Mouse (Mus musculus): ENCODE results near the gene Ssh1. TPM values are rescaled to one million over a fixed set of nuclear protein-coding genes. Genes with fewer than 3 reads are reported as not detected.

The Ssh1 gene
- polyA plus RNA-seq, 2 experiments, result 4.9 to 6.7 TPM

GRCm38 (mm10) chr5:113904987-113905386 is 88.7 kb downstream of the Ssh1 start:
- H3K36me3 ChIP-seq (replicated peaks; ENCODE audit: control insufficient read depth, insufficient read depth, low read depth), result no peaks in the 10 kb centered on the region
- H3K4me2 ChIP-seq (ENCODE audit: low read depth), result no peak overlapping the region
- no peak overlapping the region for H3K4me3 ChIP-seq (ENCODE audit: insufficient read depth in 1 of 2, low read depth in 2 of 2, low read length in 2 of 2)
- WGBS (ENCODE audit: insufficient replicate concordance), result 38% methylated on average over 4 of the region's 4 CpGs
- H3K4me1 ChIP-seq (replicated peaks; ENCODE audit: control insufficient read depth in 2 of 2, insufficient read depth in 2 of 2, low read length in 1 of 2), result peaks cover 45 to 54% of the 10 kb centered on the region in 2 experiments
- no peak overlapping the region for H3K27ac ChIP-seq
- DNase-seq (ENCODE audit: low read depth in 3 of 3, low spot score in 3 of 3) (no peak), ATAC-seq (ENCODE audit: insufficient read depth) (no peak)
- TF ChIP-seq EP300 (IDR thresholded peaks at IDR 0.05; ENCODE audit: low read depth) (no peak), CTCF (IDR thresholded peaks at IDR 0.05; ENCODE audit: low read depth) (no peak)
- no peaks in the 10 kb centered on the region for H3K27me3 ChIP-seq (ENCODE audit: control insufficient read depth, insufficient read depth, low read length)
- H3K9me3 ChIP-seq (ENCODE audit: control insufficient read depth, low read length), result no peaks in the 10 kb centered on the region
- no peak overlapping the region for H3K9ac ChIP-seq (replicated peaks)

GRCm38 (mm10) chr5:113902983-113903382 is 90.7 kb downstream of the Ssh1 start:
- no peak for DNase-seq (ENCODE audit: low read depth in 3 of 3, low spot score in 3 of 3)
- no peak overlapping the region for H3K27ac ChIP-seq
- ATAC-seq (ENCODE audit: insufficient read depth), result no peak
- TF ChIP-seq EP300 (IDR thresholded peaks at IDR 0.05; ENCODE audit: low read depth) (no peak), CTCF (IDR thresholded peaks at IDR 0.05; ENCODE audit: low read depth) (no peak)
- no peak overlapping the region for H3K4me3 ChIP-seq (ENCODE audit: insufficient read depth in 1 of 2, low read depth in 2 of 2, low read length in 2 of 2)
- H3K4me1 ChIP-seq (replicated peaks; ENCODE audit: control insufficient read depth in 2 of 2, insufficient read depth in 2 of 2, low read length in 1 of 2), result peaks cover 37 to 44% of the 10 kb centered on the region in 2 experiments
- no peaks in the 10 kb centered on the region for H3K36me3 ChIP-seq (replicated peaks; ENCODE audit: control insufficient read depth, insufficient read depth, low read depth)
- no peak overlapping the region for H3K4me2 ChIP-seq (ENCODE audit: low read depth)
- no peaks in the 10 kb centered on the region for H3K27me3 ChIP-seq (ENCODE audit: control insufficient read depth, insufficient read depth, low read length)
- no peak overlapping the region for H3K9ac ChIP-seq (replicated peaks)
- no peaks in the 10 kb centered on the region for H3K9me3 ChIP-seq (ENCODE audit: control insufficient read depth, low read length)
- 23% methylated on average over 5 of the region's 5 CpGs for WGBS (ENCODE audit: insufficient replicate concordance)

- Histone ChIP-seq H3K27me3 (ENCODE audit: control insufficient read depth, insufficient read depth, low read length) (no peaks in the 10 kb centered on the region), H3K4me1 (replicated peaks; ENCODE audit: control insufficient read depth in 2 of 2, insufficient read depth in 2 of 2, low read length in 1 of 2) (peaks cover 30 to 37% of the 10 kb centered on the region in 2 experiments), H3K9me3 (ENCODE audit: control insufficient read depth, low read length) (no peaks in the 10 kb centered on the region), H3K4me2 (ENCODE audit: low read depth) (peak overlapping the region; percentile 36), H3K36me3 (replicated peaks; ENCODE audit: control insufficient read depth, insufficient read depth, low read depth) (no peaks in the 10 kb centered on the region), H3K27ac (no peak overlapping the region), H3K9ac (replicated peaks) (no peak overlapping the region), H3K4me3 (ENCODE audit: insufficient read depth in 1 of 2, low read depth in 2 of 2, low read length in 2 of 2) (no peak overlapping the region)
- DNase-seq (ENCODE audit: low read depth in 3 of 3, low spot score in 3 of 3) (peak; percentile 41 to 47 (median 45)), ATAC-seq (ENCODE audit: insufficient read depth) (peak; percentile 81)
- TF ChIP-seq CTCF (IDR thresholded peaks at IDR 0.05; ENCODE audit: low read depth), result no peak
- peak; percentile 55 for TF ChIP-seq EP300 (IDR thresholded peaks at IDR 0.05; ENCODE audit: low read depth)
- WGBS (ENCODE audit: insufficient replicate concordance), result 17% methylated on average over 6 of the region's 6 CpGs
Observed at GRCm38 (mm10) chr5:113902017-113902416, 91.7 kb downstream of the Ssh1 start.

- H3K4me3 ChIP-seq (ENCODE audit: insufficient read depth in 1 of 2, low read depth in 2 of 2, low read length in 2 of 2), result no peak overlapping the region
- 64% methylated on average over 8 of the region's 8 CpGs for WGBS (ENCODE audit: insufficient replicate concordance)
- H3K4me1 ChIP-seq (replicated peaks; ENCODE audit: control insufficient read depth in 2 of 2, insufficient read depth in 2 of 2, low read length in 1 of 2), result peaks cover 25 to 29% of the 10 kb centered on the region in 2 experiments
- H3K9ac ChIP-seq (replicated peaks), result no peak overlapping the region
- no peak for DNase-seq (ENCODE audit: low read depth in 3 of 3, low spot score in 3 of 3)
- no peaks in the 10 kb centered on the region for H3K36me3 ChIP-seq (replicated peaks; ENCODE audit: control insufficient read depth, insufficient read depth, low read depth)
- H3K27ac ChIP-seq, result no peak overlapping the region
- no peak for ATAC-seq (ENCODE audit: insufficient read depth)
- no peak for TF ChIP-seq CTCF (IDR thresholded peaks at IDR 0.05; ENCODE audit: low read depth)
- no peak for TF ChIP-seq EP300 (IDR thresholded peaks at IDR 0.05; ENCODE audit: low read depth)
- H3K4me2 ChIP-seq (ENCODE audit: low read depth), result no peak overlapping the region
- no peaks in the 10 kb centered on the region for H3K9me3 ChIP-seq (ENCODE audit: control insufficient read depth, low read length)
- H3K27me3 ChIP-seq (ENCODE audit: control insufficient read depth, insufficient read depth, low read length), result no peaks in the 10 kb centered on the region
Observed at GRCm38 (mm10) chr5:113901074-113901571, 92.6 kb downstream of the Ssh1 start.

- Histone ChIP-seq H3K9me3 (ENCODE audit: control insufficient read depth, low read length) (no peaks in the 10 kb centered on the region), H3K27ac (no peak overlapping the region), H3K9ac (replicated peaks) (no peak overlapping the region), H3K36me3 (replicated peaks; ENCODE audit: control insufficient read depth, insufficient read depth, low read depth) (no peaks in the 10 kb centered on the region), H3K4me2 (ENCODE audit: low read depth) (peak overlapping the region; percentile 20; the same call in 1 of the 2 replicates), H3K4me1 (replicated peaks; ENCODE audit: control insufficient read depth in 2 of 2, insufficient read depth in 2 of 2, low read length in 1 of 2) (peaks cover 25 to 26% of the 10 kb centered on the region in 2 experiments), H3K4me3 (ENCODE audit: insufficient read depth in 1 of 2, low read depth in 2 of 2, low read length in 2 of 2) (no peak overlapping the region), H3K27me3 (ENCODE audit: control insufficient read depth, insufficient read depth, low read length) (no peaks in the 10 kb centered on the region)
- no peak for TF ChIP-seq EP300 (IDR thresholded peaks at IDR 0.05; ENCODE audit: low read depth)
- TF ChIP-seq CTCF (IDR thresholded peaks at IDR 0.05; ENCODE audit: low read depth), result no peak
- ATAC-seq (ENCODE audit: insufficient read depth) (no peak), DNase-seq (ENCODE audit: low read depth in 3 of 3, low spot score in 3 of 3) (no peak)
- 60% methylated on average over 12 of the region's 12 CpGs for WGBS (ENCODE audit: insufficient replicate concordance)
Observed at GRCm38 (mm10) chr5:113899543-113899942, 94.2 kb downstream of the Ssh1 start.
